ENCODE assay signal across 15 mouse cellular contexts in genomic region chr10:122943824-122944223, GRCm38 (mm10).
"Had no signal": no experiment of that assay in that cellular context is flagged by ENCODE, and none has a peak within 500 bp of the region (broad histone marks: within the 10 kb centered on the region; RNA-seq: fewer than 3 reads in every experiment).

No protein-coding gene starts in this region.

- DNase-seq: kidney, adult 18-20 months; kidney, postnatal 10 days; kidney, postnatal 4 days; left cerebral cortex, postnatal 4 days; liver; lung, adult 18-20 months; lung, postnatal 14 days; right cerebral cortex, postnatal 4 days; thymus, postnatal 36 days had no signal

- ATAC-seq: midbrain, embryonic 16.5 days had no signal

- H3K27ac ChIP-seq: layer of hippocampus, adult 2 months; liver, embryonic 14.5 days; macrophage; midbrain, embryonic 12.5 days had no signal

- H3K4me3 ChIP-seq: layer of hippocampus, adult 2 months; megakaryocyte, embryonic 14.5 days; midbrain, embryonic 12.5 days had no signal

- H3K9me3 ChIP-seq: megakaryocyte, embryonic 14.5 days; midbrain, embryonic 12.5 days had no signal

- H3K4me1 ChIP-seq: midbrain, embryonic 12.5 days had no signal

- H3K27me3 ChIP-seq: megakaryocyte, embryonic 14.5 days; midbrain, embryonic 12.5 days had no signal

- H3K36me3 ChIP-seq: midbrain, embryonic 12.5 days had no signal

- H3K9ac ChIP-seq: liver, embryonic 14.5 days; midbrain, embryonic 12.5 days had no signal

- H3K4me2 ChIP-seq: midbrain, embryonic 12.5 days had no signal
